Mouse (Mus musculus) cerebellum, adult 2 months (tissue): ENCODE results near the gene 9930021J03Rik.

Experiments
- CTCF ChIP-seq: fragments of 200-500 bp; IDR thresholded peaks from 2 replicates; pipeline ENCODE4 v1.5.1; 2011; ENCODE audit warnings: low read depth, mild to moderate bottlenecking, control low read depth, low read length, moderate library complexity, borderline replicate concordance; ENCODE audit not compliant: insufficient read depth
- POLR2A ChIP-seq: fragments of 200-500 bp; IDR thresholded peaks from 2 replicates; pipeline ENCODE4 v1.6.1; 2011; ENCODE audit warnings: low read length, control low read depth, borderline replicate concordance; ENCODE audit not compliant: insufficient read depth

GRCm38 (mm10) chr19:29695071-29695470 is 110.7 kb downstream of the 9930021J03Rik start:
- TF ChIP-seq POLR2A (no peak), CTCF (no peak)
